Mouse (Mus musculus) right cerebral cortex, postnatal 10 days (tissue): Measurements from ENCODE around the gene Tm4sf19.
"Not testable (repeated sequence)": the region's sequence is repeated elsewhere in the genome, so short reads cannot be mapped to it uniquely, and the experiment has no call there.

Source experiments
- DNase-seq, 2 experiments: peaks; one replicate each; pipeline ENCODE4 v3.0.0; 2021; ENCODE audit warnings: low spot score in 2 of 2

Gene Tm4sf19

DNA sequence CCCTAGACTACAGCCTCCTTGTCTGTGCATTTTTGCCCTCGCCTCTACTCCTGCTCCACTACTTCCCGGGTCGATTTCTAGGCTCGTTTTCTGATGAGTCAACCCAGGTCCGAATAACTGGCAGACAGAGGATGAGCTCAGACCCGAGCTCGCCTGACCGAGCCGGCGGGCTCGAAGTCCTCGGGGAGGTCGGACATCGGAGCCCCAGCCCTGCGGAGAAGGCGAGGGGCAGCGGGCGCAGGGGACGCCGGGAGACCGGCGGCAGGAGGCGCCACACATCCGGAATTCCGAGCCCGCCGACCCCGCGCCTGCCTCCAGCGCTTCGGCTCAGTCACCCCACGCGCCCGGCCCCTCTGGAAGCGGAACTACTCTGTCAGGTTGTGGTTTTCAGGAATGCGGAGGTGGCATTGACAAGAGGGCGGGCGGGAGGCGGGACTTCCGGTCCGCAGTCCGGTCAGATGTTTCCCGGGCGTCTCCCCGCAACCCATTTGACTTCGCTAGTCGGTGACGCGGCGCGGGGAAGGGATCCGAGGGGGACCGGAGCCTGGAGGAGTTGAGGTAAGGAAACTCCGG, 30.3 kb downstream of the Tm4sf19 start, which contains the start of gene Pcyt1a:
Gene Pcyt1a (plus strand): TSS at position 448 of the 573 bp plus-strand sequence.
- DNase-seq: peak; percentile 93 to 95

DNA sequence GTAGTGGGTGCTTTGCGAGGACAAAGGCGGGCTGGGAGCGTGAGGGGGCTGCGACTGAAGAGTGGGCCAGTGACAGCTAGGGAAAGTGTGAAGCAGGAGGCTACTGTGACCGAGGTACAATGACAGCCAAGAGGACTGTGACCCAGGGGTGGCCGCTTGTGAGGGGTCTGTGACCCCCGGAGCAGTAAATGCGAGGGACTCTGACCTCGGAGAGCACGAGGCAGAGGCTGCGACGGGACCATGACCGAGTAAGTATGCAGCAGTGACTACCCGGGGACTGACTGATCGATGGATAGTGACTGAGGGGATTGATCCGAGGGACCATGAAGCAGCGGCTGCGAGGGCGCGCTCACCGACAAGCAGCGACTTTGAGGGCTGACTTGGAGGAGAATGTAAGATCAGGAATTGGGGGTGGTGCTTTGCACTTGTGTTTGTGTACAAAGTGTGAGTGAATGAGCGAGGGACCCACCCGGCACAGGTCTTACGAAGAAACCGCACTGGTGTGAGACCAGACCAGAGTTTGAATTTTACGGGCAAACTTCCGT, 30.8 kb downstream of the Tm4sf19 start:
- DNase-seq: no peak

DNA sequence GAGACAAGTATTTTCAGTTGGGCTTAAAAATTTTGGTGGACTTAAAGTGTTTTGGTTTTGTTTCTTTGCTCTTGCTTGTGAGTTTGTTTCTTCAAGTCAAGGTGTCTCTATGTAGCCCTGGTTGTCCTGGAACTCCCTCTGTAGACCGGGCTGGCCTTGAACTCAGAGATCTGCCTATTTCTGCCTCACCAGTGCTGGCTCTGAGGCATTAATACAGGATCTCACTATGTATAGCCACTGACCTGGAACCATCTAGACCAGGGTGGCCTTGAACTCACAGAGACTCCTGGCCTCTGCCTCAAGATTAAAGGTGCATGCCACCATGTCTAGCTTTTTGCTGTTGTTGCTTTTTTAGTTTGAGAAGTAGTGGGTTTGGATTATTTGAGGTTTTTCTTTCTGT, 31.6 kb downstream of the Tm4sf19 start:
- no peak for DNase-seq

DNA sequence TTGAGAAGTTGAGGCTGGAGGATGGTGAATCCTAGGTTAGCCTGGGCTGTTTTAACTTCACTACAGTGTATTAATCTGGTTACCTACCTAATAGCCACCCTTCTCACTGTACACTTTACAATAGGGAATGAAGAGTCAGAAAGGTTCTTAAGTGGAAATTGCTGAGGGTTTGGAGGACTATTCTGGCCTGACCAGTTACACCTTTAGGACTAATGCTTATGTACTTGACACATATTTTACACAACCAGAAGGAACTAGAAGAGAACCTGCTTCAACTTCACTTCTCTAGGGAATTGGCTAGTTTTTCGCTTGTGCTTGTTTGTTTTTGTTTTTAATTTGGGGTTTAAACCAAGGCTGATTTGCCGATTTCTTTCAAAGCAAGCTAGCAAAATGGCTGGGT, 32.8 kb downstream of the Tm4sf19 start:
- no peak for DNase-seq

DNA sequence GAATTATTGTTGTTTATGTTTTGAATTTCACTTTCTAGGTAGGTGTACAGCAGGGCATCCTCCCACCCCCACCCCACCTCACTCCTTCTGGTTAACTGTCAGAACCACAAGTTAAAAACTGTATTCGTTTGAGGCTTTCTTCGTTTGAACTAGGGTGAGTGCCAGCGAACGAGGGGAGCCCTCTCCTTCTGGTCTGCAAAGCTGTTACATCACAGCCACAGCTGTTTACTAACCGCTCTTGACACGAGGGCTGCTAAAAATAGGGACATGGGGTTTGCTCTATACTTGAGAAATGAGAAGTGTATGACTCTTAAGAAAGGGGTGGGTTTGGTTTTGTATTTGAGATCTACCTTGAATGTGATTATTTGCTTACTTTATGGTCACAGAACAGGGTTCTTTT, 33.8 kb downstream of the Tm4sf19 start:
- no peak for DNase-seq

DNA sequence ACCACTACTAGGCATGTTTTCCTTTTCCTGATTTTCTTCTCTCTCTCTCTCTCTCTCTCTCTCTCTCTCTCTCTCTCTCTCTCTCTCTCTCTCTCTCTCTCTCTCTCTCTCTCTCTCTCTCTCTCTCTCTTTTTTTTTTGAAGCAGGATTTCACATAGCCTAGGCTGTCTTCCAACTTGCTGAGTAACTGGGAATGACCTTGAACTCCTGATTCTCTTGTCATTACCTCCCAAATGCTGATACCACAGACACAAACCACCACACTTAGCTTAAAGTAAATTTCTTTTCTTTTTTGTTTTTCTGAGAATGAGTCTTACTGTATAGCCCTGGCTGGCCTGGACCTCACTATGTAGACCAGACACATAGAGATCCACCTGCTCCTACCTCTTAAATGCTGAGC, 34.4 kb downstream of the Tm4sf19 start:
- no peak for DNase-seq

DNA sequence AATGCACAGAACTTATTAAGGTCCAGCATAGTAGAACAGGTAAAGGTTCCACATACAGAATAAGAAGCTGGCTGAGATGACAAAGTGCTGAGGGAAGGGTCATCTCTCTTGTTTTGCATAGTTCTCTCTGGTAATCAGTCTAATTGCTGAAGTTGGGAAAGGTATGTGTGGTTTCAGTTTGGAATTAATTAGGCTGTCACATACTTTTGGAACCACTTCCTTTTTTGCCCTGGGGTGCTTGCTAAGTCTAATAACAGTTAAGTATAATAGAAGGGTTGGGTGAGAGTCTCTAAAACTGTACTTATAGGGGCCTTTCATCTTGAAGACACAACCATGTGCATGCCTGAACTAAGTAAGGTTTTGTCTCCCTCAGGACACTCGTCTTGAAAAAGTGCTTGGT, 36.4 kb downstream of the Tm4sf19 start:
- DNase-seq: no peak

DNA sequence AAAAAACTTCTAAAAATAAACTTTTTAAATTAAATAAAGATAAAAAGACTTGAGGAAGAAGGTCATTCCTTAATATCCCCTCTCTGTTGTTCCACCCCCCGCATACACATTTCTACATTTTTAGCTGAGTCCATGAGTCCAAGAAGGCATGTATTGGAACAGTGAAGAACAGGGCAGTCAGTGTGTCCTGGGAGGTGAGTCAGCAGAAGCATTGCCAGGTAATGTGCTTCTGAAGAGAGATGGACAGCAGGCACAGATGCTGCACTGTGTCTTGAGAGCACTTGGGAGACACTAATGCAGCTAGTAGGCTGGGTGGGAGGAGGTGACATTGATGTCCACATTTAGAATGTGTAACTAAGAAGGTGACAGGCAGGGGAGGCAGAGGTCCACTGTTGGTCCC, 37.0 kb downstream of the Tm4sf19 start:
- no peak for DNase-seq

DNA sequence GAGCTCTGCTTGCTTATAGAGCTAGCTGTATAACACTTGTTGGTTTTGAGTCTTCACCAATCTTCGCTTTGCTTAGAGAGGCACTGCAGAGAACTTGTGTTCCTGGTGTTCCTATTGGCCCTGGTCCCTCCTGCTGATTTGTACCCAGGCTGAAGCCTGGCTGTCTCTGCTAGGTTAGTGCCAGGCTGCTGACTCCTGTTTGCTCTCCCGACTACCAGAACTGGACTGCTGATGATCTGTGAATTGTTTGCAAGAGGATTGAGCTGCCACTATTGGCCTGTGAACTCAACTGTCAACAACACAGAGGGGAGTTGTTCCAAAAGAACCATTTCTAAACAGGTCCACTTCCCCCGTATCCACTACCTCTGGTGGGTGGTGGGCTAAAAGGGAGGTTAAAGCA, 41.1 kb downstream of the Tm4sf19 start:
- DNase-seq: no peak

DNA sequence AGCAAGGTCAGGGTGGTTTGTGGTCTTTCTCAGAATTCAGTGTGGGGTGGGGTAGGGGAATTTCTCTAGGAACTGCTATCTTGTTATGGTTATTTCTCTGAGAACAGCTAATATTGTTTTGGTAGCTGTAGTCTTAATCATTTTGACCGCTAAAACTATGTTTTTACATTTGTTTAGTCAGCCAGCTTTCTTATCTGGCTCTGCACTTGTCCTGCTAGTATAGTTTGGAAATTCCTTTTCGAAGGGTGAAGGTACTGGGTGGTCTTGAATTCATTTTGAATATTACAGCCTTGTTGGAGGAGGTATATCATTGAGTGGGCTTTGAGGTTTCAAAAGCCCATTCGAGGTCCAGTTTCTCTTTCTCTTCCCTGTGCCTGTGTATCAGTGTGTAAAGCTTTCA, 44.3 kb downstream of the Tm4sf19 start:
- not testable (repeated sequence) for DNase-seq

DNA sequence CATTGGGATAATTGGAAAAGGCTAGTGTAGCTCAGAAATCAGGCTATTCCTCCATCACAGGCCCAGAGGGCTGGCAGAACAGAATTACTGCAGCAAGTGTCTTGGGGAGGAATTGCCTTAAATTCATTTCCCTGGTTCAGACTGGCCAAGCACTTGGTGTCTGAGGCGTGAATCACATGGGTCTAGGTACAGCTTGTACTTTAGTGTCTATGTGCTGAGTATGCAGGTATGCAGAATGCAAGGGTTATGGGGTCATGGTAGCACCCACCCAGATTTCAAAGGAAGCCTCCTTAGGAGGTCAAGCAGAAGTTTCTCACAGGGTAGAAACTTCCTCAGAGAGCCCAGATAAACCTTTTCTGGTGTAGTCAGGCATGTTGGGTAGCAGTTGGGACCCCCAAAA, 45.3 kb downstream of the Tm4sf19 start:
- DNase-seq: no peak

DNA sequence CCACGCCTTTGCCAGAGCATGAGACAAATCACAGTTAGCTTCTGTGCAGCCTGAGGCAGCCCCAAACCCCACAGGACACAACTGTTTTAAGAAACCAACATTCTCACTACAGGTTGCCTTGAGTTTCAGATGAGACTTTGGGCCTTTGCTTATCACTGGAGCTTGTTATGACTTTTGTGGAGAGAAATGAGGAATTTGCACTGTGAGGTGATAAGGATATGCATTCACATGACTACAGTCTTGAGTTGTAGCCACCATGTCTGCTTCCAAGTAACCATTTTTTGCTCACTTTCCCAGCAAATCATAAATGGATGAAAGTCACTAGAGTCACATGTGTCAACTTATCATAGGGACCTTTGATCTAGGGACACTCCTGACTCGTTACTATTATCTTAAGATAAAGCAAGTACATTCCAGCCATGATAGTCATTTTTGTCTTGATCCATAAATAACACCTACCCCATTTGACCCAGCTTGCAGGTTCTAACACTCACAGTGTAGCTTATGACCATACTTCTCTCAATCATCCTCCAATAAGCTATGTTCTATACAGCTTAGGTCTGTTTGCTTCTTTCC, 46.3 kb downstream of the Tm4sf19 start:
- DNase-seq: no peak

DNA sequence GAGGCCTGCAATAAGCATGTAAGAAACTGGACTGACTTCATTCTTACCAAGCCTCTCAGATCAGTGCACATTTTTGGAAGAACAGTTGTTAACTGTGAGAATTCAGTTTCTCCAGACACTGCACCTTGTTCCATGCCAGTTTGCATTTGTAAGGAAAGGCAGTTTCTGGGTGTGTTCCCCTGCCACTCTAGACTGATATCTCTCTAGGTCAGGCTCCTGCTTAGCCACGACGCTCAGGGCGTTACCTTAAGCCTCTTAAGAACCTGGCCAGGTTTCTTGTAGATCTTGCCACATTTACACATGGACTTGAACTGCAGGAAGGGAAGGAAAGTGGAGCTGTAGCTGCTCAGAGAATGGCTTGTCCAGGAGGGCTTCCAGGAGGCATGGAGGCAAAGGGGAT, 49.4 kb downstream of the Tm4sf19 start:
- DNase-seq: no peak

DNA sequence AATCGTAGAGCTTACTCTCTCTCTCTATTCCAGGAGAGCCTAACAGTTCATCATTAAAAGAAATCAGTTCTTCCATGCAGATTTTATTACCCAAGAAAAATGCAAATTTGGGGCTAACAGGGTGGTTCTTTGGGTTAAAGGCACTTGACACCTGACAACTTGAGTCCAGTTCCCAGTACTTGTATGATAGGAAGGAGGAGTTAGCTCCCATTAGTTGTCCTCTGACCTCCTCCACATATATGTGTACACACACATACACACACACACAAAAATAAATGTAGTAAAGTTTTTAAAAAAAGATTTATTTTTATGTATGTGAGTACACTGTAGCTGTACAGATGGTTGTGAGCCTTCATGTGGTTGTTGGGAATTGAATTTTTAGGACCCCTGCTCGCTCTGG, 49.8 kb downstream of the Tm4sf19 start:
- no peak for DNase-seq

DNA sequence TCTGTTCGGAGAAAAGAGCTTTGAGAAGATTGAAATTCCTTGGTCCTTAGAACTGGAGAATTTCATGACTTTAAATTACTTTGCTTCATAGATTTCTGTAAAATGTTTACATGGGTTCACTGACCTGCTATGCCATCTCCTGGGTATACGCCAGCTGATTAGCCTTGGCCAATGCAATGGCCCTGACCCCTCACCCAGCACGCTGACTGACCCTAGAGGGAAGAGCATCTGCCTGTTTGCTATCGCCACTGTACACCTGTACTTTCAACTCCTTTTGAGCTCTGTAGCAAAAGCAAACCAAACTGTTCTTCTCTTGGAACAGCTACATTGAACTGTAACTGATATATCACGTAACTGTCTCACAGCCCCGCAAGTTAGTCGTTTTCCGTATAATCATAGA, 52.8 kb downstream of the Tm4sf19 start:
- no peak for DNase-seq

DNA sequence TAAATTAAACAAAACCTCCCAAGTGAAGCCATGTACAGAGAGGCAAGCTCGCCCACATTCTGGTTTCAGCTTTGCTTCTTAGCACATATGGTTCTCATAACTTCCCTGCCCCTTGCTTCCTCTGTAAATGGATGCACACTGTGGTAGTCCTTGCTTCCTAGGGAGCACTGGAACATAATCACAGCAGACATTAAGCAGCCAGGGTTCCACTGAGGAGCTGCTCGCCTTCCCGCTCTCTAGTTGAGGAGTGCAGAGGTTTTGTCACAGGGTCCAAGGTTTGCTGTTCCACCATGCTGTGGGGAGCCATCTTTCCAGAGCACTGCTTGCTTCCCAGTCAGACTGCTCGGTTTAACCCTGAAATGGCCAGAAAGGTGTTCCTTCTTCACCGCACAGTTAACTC, 54.3 kb downstream of the Tm4sf19 start:
- DNase-seq: no peak

DNA sequence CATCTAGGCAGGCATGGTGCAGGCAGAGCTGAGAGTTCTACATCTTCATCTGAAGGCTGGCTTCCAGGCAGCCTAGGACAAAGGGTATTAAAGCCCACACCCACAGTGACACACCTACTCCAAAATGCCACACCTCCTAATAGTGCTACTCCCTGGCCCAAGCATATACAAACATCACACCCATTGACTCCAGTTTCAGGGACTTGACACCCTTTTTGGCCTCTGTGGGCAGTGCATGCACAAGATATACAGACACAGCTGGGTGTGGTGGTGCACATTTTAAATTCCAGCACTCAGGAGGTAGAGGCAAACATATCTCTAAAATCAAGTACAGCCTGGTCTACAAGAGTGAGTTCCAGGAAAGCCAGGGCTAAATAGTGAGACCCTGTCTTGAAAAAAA, 55.8 kb downstream of the Tm4sf19 start:
- DNase-seq: no peak

DNA sequence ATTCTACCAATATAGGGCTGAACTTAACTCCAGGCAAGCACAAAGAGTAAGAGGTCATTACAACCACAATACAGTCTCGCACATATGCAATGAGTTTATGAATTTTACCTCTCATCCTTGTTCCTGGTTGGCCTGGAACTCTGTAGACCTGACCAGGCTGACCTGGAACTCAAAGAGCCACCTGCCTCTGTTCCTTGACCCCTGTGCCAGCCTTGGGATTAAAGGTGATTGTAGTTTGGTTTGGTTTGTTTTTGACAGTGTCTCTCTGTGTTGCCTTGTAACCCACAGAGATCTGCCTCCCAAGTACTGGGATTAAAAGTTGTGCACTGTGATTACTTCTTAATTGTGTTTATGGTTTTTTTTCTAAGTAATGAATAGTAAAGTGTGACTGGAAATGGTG, 56.5 kb downstream of the Tm4sf19 start:
- no peak for DNase-seq
